Mouse (Mus musculus) naive thymus-derived CD4-positive, alpha-beta T cell, adult 5 months (primary cell): Measurements from ENCODE around the gene Nrarp. TPM values are rescaled to one million over a fixed set of nuclear protein-coding genes. Genes with fewer than 3 reads are reported as not detected.

Experiments used
- polyA plus RNA-seq: library from polyadenylated mRNA; unstranded; fragments of 100-300 nt; shearing (Covaris generic); gene quantifications from one replicate; pipeline ENCODE4 v1.2.1, GENCODE M21; 2017

Gene Nrarp
- polyA plus RNA-seq, result 3.0 TPM

GRCm38 (mm10) chr2:25180478-25180903 lies at the start of gene Nrarp:
TSS of gene Nrarp (plus strand) at chr2:25180758.

DNA sequence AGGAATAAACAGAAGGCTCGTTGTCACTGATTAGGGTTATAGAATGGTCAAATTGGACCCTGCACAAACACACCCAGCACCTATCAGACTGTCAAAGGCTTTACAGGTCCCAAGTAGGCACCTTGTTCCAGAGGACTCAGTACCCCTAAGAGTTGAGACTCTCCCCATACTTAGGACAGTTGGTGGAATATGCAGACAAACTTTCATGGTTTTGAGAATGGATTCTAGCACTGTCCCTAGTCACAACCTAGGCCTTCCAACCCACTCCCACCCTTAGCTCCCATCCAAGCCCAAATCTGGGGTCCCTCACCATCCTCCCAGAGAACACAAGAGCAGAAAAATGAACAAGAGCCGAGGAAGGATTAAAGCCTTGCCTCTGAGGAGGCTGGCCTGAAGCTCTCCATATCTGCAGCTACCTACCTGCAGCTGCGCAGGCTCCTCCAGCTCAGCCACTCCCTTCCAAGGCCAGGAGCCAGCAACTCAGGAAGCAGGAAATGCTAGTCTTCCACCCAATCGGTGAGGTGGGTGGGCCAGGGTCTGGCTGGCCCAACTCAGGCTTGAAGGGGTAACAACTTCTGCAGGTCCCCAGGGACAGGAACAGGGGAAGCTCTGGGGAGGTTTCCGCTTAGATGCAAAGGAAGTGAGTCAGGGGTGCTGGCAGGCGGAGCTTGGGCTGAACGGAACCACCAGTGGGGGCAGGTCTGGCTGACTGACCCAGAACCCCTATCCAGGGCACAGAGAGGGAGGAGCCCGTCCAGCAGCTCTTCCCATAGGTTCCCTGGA lies 15.8 kb downstream of the Nrarp start, which contains the start of gene Tor4a:
Gene Tor4a (minus strand): TSS at position 715 of the 783 bp plus-strand sequence.

DNA sequence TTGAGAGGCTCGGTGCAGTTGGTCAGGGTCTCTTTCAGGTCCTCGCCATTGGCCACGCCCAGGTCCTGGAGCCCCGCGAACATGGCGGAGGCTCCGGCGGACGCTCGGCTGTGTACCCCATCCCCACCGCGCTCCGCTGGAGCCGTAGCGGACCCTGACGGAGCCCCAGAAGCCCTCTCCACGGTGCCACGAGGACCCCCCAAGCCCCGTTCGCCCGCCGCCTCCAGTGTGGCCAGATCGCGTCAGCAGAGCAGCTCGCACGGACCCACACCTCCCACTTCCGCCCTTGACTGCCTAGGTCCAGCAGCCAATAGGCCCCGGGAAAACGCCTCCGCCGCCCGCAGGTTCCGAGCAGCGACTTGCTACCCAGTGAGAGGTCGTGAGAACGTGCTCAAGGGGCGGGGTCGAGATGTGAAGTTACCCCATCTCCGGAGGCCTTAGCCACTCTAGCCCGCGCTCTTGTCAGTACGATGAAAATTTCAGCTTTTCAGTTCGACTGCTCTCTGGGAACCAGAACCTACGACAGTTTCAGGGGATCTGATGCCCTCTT lies 30.6 kb downstream of the Nrarp start, which contains the start of gene Nelfb:
Gene Nelfb (minus strand): TSS at position 369 of the 550 bp plus-strand sequence.

DNA sequence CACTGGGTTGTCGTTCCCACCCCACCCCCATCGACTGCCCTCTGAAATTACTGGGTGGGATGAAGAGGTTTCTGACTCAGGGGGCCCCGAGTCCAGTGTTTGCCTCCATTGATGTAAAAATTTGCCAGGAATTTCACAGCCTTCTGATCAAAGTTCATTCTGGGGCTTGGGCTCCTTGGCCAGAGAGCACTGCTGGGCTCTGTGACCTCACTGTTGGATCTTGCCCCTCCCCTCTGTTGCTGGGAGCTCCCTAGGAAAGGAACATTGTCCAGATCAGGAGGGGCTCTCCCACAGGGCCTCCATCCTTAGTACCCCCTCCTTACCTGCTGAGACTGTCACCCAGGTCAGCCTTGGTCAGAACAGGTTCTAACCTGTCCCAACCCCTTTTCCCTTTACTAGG lies 33.9 kb downstream of the Nrarp start, which contains the start of gene Stpg3:
Gene Stpg3 (minus strand): TSS at position 194 of the 400 bp plus-strand sequence.

DNA sequence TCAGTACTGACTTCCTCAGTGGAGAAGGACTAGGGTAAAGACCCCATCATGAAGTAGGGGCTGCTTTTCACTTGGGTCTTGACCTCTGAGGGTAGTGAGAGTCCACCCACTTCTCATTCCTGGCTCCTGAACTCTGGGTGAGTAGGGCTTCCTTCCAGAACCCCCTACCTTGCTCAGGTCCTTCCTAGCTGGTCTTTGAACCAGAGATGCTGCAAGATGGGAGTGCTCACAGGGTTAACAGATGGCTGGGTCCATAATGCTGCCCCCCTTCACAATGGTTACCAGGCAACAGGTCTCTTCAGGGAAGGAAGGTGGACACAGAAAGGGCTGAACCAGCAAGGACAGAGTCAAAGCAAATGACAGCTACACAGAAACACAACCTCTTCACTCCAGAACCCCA lies 37.9 kb downstream of the Nrarp start, which contains the start of gene Fam166a:
Gene Fam166a (plus strand): TSS at position 301 of the 400 bp plus-strand sequence.

GRCm38 (mm10) chr2:25224492-25224765 lies 43.9 kb downstream of the Nrarp start, which contains the start of gene Tubb4b:
TSS of gene Tubb4b (minus strand) at chr2:25224702.

Other genes with a start within 250 kb of the Nrarp start
- 197 TPM for gene Arrdc1, start 245.5 kb upstream of the Nrarp start, polyA plus RNA-seq
- 21.1 TPM for gene Zmynd19, start 231.0 kb upstream of the Nrarp start, polyA plus RNA-seq
- gene Dph7, start 218.4 kb upstream of the Nrarp start, polyA plus RNA-seq, result 15.2 TPM
- 93.4 TPM for gene Mrpl41, start 205.7 kb upstream of the Nrarp start, polyA plus RNA-seq
- gene Pnpla7, start 204.7 kb upstream of the Nrarp start, polyA plus RNA-seq, result 98.3 TPM
- 20.8 TPM for gene Nsmf, start 126.4 kb upstream of the Nrarp start, polyA plus RNA-seq
- not detected for gene Entpd8, start 100.5 kb upstream of the Nrarp start, polyA plus RNA-seq
- gene Noxa1, start 85.6 kb upstream of the Nrarp start, polyA plus RNA-seq, result not detected
- gene Tor4a, start 16.1 kb downstream of the Nrarp start, polyA plus RNA-seq, result 20.7 TPM
- gene Nelfb, start 30.7 kb downstream of the Nrarp start, polyA plus RNA-seq, result 97.1 TPM
- gene Stpg3, start 33.9 kb downstream of the Nrarp start, polyA plus RNA-seq, result not detected
- not detected for gene Fam166a, start 38.0 kb downstream of the Nrarp start, polyA plus RNA-seq
- gene Tubb4b, start 43.9 kb downstream of the Nrarp start, polyA plus RNA-seq, result 99.9 TPM
- not detected for gene Slc34a3, start 53.6 kb downstream of the Nrarp start, polyA plus RNA-seq
- gene Rnf224, start 56.0 kb downstream of the Nrarp start, polyA plus RNA-seq, result not detected
- gene Rnf208, start 61.5 kb downstream of the Nrarp start, polyA plus RNA-seq, result 0.37 TPM
- not detected for gene Cysrt1, start 61.7 kb downstream of the Nrarp start, polyA plus RNA-seq
- 9.7 TPM for gene AL732309.1, start 66.1 kb downstream of the Nrarp start, polyA plus RNA-seq
- gene Tmem203, start 74.7 kb downstream of the Nrarp start, polyA plus RNA-seq, result 26.6 TPM
- 24.1 TPM for gene Tprn, start 81.9 kb downstream of the Nrarp start, polyA plus RNA-seq
- 81.2 TPM for gene Ssna1, start 91.7 kb downstream of the Nrarp start, polyA plus RNA-seq
- gene Anapc2, start 91.7 kb downstream of the Nrarp start, polyA plus RNA-seq, result 101 TPM
- gene Tmem210, start 107.4 kb downstream of the Nrarp start, polyA plus RNA-seq, result not detected
- gene Lrrc26, start 109.2 kb downstream of the Nrarp start, polyA plus RNA-seq, result not detected
- not detected for gene Grin1, start 138.4 kb downstream of the Nrarp start, polyA plus RNA-seq
- 26.7 TPM for gene Man1b1, start 151.6 kb downstream of the Nrarp start, polyA plus RNA-seq
- gene Dpp7, start 175.6 kb downstream of the Nrarp start, polyA plus RNA-seq, result 6.7 TPM
- gene Uap1l1, start 184.9 kb downstream of the Nrarp start, polyA plus RNA-seq, result 14.2 TPM
- gene Sapcd2, start 191.6 kb downstream of the Nrarp start, polyA plus RNA-seq, result not detected
- gene Entpd2, start 215.1 kb downstream of the Nrarp start, polyA plus RNA-seq, result not detected
- gene Npdc1, start 218.6 kb downstream of the Nrarp start, polyA plus RNA-seq, result 0.47 TPM
- gene Fut7, start 242.5 kb downstream of the Nrarp start, polyA plus RNA-seq, result not detected
- 44.9 TPM for gene Abca2, start 247.9 kb downstream of the Nrarp start, polyA plus RNA-seq